Mouse (Mus musculus): ENCODE results near the gene Clk2. TPM values are rescaled to one million over a fixed set of nuclear protein-coding genes. Genes with fewer than 3 reads are reported as not detected.

The Clk2 gene
- total and polyA plus RNA-seq, 3 experiments = 15.4 to 26.5 (median 18.9) TPM

DNA sequence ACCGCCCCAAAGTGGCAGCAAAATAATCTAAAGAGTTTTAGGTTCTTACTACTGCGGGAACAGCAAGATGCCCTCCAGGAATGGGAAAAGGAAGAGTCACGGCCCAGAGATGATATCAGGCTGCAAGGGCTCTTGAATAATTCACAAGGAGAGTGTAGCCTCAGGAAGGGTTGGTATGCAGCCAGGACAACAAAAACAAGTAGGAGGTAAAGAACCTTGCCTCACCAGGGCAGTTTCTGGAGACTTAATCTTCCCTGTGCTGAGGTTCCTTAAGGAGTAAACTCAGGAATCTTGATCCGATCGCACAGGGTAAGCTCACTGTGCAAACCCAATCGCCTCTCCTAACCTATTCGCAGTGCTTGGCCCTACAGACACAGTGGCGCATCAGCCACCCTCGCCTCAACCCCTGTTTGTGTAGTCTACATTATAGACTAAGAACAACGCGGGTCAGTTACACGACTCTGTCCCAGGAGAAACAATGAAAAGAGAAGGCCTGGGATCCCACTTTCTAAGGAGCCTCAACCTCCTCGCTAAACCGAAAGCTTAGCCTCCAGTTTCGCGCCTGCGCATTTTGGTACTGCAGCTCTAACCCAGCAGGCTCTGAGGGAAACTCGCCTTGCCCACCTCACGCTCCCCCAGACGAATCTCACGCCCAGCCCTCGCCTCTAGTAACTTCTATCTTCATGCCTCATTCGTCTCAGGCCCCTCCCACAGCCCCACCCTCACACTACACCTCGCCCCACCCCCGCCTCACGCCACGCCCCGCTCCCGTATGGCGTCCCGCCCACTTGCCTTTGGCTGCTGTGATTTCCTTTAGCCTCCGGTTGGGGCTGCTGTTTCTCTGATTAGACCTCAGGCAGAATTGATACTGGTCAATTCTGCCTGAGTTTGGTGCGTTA lies 31.6 kb downstream of the Clk2 start:
- peak; percentile 68 for TF ChIP-seq CTCF (IDR thresholded peaks at IDR 0.05)
- peak; percentile 94 for TF ChIP-seq POLR2A (IDR thresholded peaks at IDR 0.05; ENCODE audit: insufficient read depth, low read depth, low read length)
- peak; percentile 53; the same call in 1 of the 2 replicates for TF ChIP-seq EP300 (IDR thresholded peaks at IDR 0.05; ENCODE audit: insufficient read depth, low read depth, low read length)
- 5% methylated on average over 33 of the region's 33 CpGs for WGBS
- intact Hi-C loops (cut with DNase I) = loop anchor here (1.0 to 2.0 kb wide), 2 partner anchors 19 kb away; partner anchors contain the start of genes Scamp3 and Thbs3
- H3K4me3 ChIP-seq = peak overlapping the region; percentile 54
- H3K4me1 ChIP-seq (ENCODE audit: control insufficient read depth, insufficient read depth, low read length) = no peaks in the 10 kb centered on the region
- peak overlapping the region; percentile 87 for H3K27ac ChIP-seq
- peak; percentile 89 to 92 for DNase-seq
- H3K79me2 ChIP-seq (replicated peaks; ENCODE audit: control insufficient read depth, insufficient read depth, low read length) = no peaks in the 10 kb centered on the region
- peak overlapping the region; percentile 73 for H3K9ac ChIP-seq (ENCODE audit: low read depth, low read length)
- no peaks in the 10 kb centered on the region for H3K36me3 ChIP-seq (ENCODE audit: control insufficient read depth, insufficient read depth, low read length)
- H3K27me3 ChIP-seq (ENCODE audit: control insufficient read depth, insufficient read depth, low read length) = no peaks in the 10 kb centered on the region

DNA sequence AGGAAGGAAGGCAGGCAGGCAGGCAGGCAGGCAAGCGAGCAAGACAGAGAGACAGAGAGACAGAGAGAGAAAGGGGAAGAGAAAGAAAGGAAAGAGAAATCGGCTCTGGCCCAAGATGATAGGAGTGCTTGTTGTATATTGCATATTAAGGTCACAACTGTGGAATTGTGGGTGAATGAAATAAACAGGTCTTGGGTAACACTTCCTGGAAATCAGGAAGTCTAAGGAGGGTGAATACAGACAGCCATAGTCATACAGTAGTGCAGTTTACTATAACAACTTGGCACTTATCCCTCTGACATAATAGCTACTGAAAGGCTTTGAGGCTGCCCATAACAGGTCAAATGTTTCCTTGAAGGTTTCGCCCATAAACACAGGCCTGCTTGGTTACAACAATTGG lies 35.2 kb downstream of the Clk2 start:
- Histone ChIP-seq H3K9ac (ENCODE audit: low read depth, low read length) (no peak overlapping the region), H3K27ac (no peak overlapping the region), H3K79me2 (replicated peaks; ENCODE audit: control insufficient read depth, insufficient read depth, low read length) (no peaks in the 10 kb centered on the region), H3K4me1 (ENCODE audit: control insufficient read depth, insufficient read depth, low read length) (peaks cover 3% of the 10 kb centered on the region), H3K4me3 (no peak overlapping the region), H3K36me3 (ENCODE audit: control insufficient read depth, insufficient read depth, low read length) (no peaks in the 10 kb centered on the region), H3K27me3 (ENCODE audit: control insufficient read depth, insufficient read depth, low read length) (no peaks in the 10 kb centered on the region)
- DNase-seq = no peak
- 60% methylated on average over 3 of the region's 3 CpGs for WGBS
- TF ChIP-seq EP300 (IDR thresholded peaks at IDR 0.05; ENCODE audit: insufficient read depth, low read depth, low read length) = no peak
- TF ChIP-seq POLR2A (IDR thresholded peaks at IDR 0.05; ENCODE audit: insufficient read depth, low read depth, low read length) = no peak
- TF ChIP-seq CTCF (IDR thresholded peaks at IDR 0.05) = no peak
- intact Hi-C loops (cut with DNase I) = no loop called here

DNA sequence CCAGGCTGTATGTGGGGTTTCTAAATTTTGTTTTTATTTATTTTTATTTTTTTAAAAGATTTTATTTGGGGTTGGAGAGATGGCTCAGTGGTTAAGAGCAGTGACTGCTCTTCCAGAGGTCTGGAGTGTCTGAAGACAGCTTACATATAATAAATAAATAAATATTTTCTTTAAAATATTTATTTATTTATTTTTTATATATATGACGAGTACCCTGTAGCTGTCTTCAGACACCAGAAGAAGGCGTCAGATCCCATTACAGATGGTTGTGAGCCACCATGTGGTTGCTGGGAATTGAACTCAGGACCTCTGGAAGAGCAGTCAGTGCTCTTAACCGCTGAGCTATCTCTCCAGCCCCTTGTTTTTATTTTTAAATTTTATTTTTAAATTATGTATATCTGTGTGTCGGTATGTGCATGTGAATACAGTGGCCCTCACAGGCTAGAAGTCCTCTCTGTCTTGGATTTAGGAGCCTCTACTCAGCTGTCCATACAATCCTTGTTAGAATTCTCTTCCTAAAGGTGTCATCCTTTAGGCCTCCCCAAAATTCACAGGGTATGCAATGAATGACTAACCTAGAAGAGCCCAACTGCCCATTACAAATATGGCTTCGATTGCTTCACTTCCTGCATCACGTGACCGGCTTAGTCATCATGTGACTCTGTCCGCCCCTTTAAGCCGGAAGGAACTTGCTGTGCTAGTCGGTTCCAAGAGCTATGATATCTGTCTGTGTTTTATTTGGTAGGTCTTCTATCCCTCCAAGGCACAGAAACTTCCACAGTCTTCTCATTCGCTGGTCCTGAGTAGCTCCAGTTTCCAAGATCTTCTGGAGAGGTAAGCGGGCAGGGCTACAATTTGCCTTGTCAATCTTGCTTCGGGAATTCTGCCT lies 37.9 kb downstream of the Clk2 start, which contains the start of gene Gba:
Gene Gba, plus strand, starts transcription at position 676 of the 889 bp plus-strand sequence.
- peak within 1 kb of the TSS; percentile 71 for H3K9ac ChIP-seq (ENCODE audit: low read depth, low read length)
- H3K27ac ChIP-seq = peak within 1 kb of the TSS; percentile 76
- H3K79me2 ChIP-seq (replicated peaks; ENCODE audit: control insufficient read depth, insufficient read depth, low read length) = no peaks in the 10 kb centered on the region
- H3K4me3 ChIP-seq = peak within 1 kb of the TSS; percentile 64
- intact Hi-C loops (cut with DNase I) = no loop called here
- peaks cover 3% of the 10 kb centered on the region for H3K4me1 ChIP-seq (ENCODE audit: control insufficient read depth, insufficient read depth, low read length)
- H3K27me3 ChIP-seq (ENCODE audit: control insufficient read depth, insufficient read depth, low read length) = no peaks in the 10 kb centered on the region
- H3K36me3 ChIP-seq (ENCODE audit: control insufficient read depth, insufficient read depth, low read length) = no peaks in the 10 kb centered on the region
- TF ChIP-seq CTCF (IDR thresholded peaks at IDR 0.05) (no peak), POLR2A (IDR thresholded peaks at IDR 0.05; ENCODE audit: insufficient read depth, low read depth, low read length) (peak; percentile 78), EP300 (IDR thresholded peaks at IDR 0.05; ENCODE audit: insufficient read depth, low read depth, low read length) (peak; percentile 89)
- 22% methylated on average over 13 of the region's 13 CpGs for WGBS
- peak; percentile 85 to 89 for DNase-seq

DNA sequence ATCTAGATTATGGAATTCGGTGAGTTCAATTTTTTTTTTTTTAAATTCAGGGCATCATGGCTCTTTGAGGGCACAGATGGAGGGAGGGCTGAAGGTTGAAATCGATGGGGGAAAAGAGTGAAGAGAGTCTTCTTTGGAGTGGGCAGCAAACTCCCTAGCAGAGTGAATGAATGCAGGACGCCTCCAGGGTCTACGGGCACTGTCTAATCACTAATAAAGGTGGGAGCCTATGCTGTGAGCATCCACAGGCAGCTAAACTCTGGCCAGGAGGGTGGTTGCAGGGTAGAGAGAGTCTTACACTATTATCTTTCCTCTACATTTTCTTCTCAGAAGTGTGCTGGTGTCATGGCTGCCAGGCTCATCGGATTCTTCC lies 38.5 kb downstream of the Clk2 start:
- 25% methylated on average over 5 of the region's 5 CpGs for WGBS
- H3K79me2 ChIP-seq (replicated peaks; ENCODE audit: control insufficient read depth, insufficient read depth, low read length) = no peaks in the 10 kb centered on the region
- intact Hi-C loops (cut with DNase I) = no loop called here
- peak overlapping the region; percentile 76 for H3K27ac ChIP-seq
- peaks cover 3% of the 10 kb centered on the region for H3K4me1 ChIP-seq (ENCODE audit: control insufficient read depth, insufficient read depth, low read length)
- no peak for TF ChIP-seq POLR2A (IDR thresholded peaks at IDR 0.05; ENCODE audit: insufficient read depth, low read depth, low read length)
- TF ChIP-seq CTCF (IDR thresholded peaks at IDR 0.05) = no peak
- TF ChIP-seq EP300 (IDR thresholded peaks at IDR 0.05; ENCODE audit: insufficient read depth, low read depth, low read length) = no peak
- peak overlapping the region; percentile 71; the same call in 1 of the 2 replicates for H3K9ac ChIP-seq (ENCODE audit: low read depth, low read length)
- peak overlapping the region; percentile 64 for H3K4me3 ChIP-seq
- DNase-seq = peak in 1 of 2 experiments; percentile 17
- H3K27me3 ChIP-seq (ENCODE audit: control insufficient read depth, insufficient read depth, low read length) = no peaks in the 10 kb centered on the region
- no peaks in the 10 kb centered on the region for H3K36me3 ChIP-seq (ENCODE audit: control insufficient read depth, insufficient read depth, low read length)

DNA sequence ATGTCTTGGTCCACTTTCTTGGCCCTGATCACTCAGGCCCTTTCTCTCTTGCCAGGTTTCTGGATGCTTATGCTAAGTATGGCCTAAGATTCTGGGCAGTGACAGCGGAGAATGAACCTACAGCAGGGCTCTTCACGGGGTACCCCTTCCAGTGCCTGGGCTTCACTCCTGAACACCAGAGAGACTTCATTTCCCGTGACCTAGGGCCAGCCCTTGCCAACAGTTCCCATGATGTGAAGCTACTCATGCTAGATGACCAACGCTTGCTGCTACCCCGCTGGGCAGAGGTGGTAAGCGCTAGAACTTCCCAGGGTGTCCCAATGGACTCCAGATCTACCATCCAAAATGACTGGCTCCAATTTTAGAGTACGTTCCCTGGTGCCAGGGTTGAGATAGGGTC lies 41.5 kb downstream of the Clk2 start:
- WGBS = 86% methylated on average over 7 of the region's 7 CpGs
- no peaks in the 10 kb centered on the region for H3K36me3 ChIP-seq (ENCODE audit: control insufficient read depth, insufficient read depth, low read length)
- intact Hi-C loops (cut with DNase I) = no loop called here
- DNase-seq = peak in 1 of 2 experiments; percentile 15
- H3K4me1 ChIP-seq (ENCODE audit: control insufficient read depth, insufficient read depth, low read length) = peaks cover 3% of the 10 kb centered on the region
- no peaks in the 10 kb centered on the region for H3K79me2 ChIP-seq (replicated peaks; ENCODE audit: control insufficient read depth, insufficient read depth, low read length)
- no peak overlapping the region for H3K27ac ChIP-seq
- no peak overlapping the region for H3K4me3 ChIP-seq
- no peaks in the 10 kb centered on the region for H3K27me3 ChIP-seq (ENCODE audit: control insufficient read depth, insufficient read depth, low read length)
- no peak for TF ChIP-seq EP300 (IDR thresholded peaks at IDR 0.05; ENCODE audit: insufficient read depth, low read depth, low read length)
- TF ChIP-seq CTCF (IDR thresholded peaks at IDR 0.05) = no peak
- no peak for TF ChIP-seq POLR2A (IDR thresholded peaks at IDR 0.05; ENCODE audit: insufficient read depth, low read depth, low read length)
- no peak overlapping the region for H3K9ac ChIP-seq (ENCODE audit: low read depth, low read length)
